Mouse (Mus musculus): ENCODE measurements around the gene Nol9.

DNA sequence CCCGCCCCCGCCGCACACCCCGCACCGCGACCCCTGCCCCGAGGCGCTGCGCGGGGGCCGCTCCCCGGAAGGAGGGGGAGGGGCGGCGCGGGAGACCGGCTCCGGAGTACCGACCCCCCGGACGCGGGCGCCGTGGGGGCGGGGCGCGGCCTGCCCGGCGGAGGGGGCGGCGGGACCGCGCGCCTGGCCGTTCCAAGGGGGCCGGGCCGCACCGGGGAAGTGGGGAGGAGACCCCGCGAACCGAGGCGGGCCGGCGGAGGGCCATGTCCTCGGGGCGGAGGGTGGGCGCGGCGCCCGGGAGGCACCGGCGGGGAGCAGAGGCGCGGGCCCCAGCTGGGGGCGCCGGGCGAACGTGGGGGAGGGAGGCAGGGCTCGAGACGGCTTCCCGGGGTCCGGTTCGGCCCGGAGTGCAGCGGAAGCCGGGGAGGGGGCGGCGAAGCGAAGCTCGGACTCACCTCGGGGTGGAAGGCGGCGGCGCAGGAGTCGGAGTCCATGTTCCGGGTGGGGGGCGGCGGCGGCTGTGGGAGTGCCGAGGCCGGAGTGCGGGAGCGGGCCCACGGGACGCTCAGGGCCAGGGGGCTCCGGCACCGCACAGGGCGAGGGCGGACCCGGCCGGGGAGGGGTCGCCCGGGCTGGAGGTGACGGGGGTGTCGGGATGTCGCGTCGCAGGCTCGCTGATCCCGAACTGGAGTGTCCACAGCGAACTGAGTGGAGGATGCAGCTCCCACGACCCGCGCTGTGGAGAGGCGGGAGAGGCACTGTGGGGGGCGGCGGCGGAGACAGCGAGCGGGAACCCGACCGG is 43.5 kb upstream of the Nol9 start:
- TF ChIP-seq CTCF (IDR thresholded peaks at IDR 0.05; ENCODE audit: borderline replicate concordance, control insufficient read depth, extremely low read depth, insufficient read depth, low read length, poor library complexity), result peak; percentile 8; the same call in 1 of the 2 replicates
- no peak for TF ChIP-seq POLR2A (IDR thresholded peaks at IDR 0.05; ENCODE audit: control insufficient read depth, extremely low read depth, insufficient read depth, low read length, poor library complexity)
